Mouse (Mus musculus): ENCODE measurements around the gene Rnd3.

GRCm38 (mm10) chr2:51161110-51161509 is 12.2 kb upstream of the Rnd3 start:
- TF ChIP-seq CTCF (IDR thresholded peaks at IDR 0.05; ENCODE audit: borderline replicate concordance, insufficient read depth, low read depth, low read length) (no peak), POLR2A (IDR thresholded peaks at IDR 0.05; ENCODE audit: borderline replicate concordance, insufficient read depth, low read length) (no peak)
